Mouse (Mus musculus) heart, embryonic 10.5 days (tissue): ENCODE results near the gene Dok5. TPM values are rescaled to one million over a fixed set of nuclear protein-coding genes. Genes with fewer than 3 reads are reported as not detected.

Experiments
- DNase-seq: peaks from one replicate; pipeline ENCODE4 v3.0.0-alpha.2; 2017; ENCODE audit warnings: low spot score
- H3K27ac ChIP-seq: fragments of 300-500 bp; sonication (generic); 2 replicates; pipeline ENCODE4 v1.5.1; 2016; ENCODE audit warnings: mild to moderate bottlenecking
- H3K27me3 ChIP-seq: fragments of 300-500 bp; sonication (generic); 2 replicates; pipeline ENCODE4 v1.6.1; 2016; ENCODE audit warnings: mild to moderate bottlenecking; ENCODE audit not compliant: poor library complexity, insufficient read depth, severe bottlenecking
- H3K36me3 ChIP-seq: fragments of 300-500 bp; sonication (generic); 2 replicates; pipeline ENCODE4 v1.6.1; 2016; ENCODE audit warnings: mild to moderate bottlenecking, moderate library complexity
- H3K4me1 ChIP-seq: fragments of 300-500 bp; sonication (generic); 2 replicates; pipeline ENCODE4 v1.6.1; 2016; ENCODE audit warnings: mild to moderate bottlenecking
- H3K4me3 ChIP-seq: fragments of 300-500 bp; sonication (generic); 2 replicates; pipeline ENCODE4 v1.5.1; 2016; ENCODE audit warnings: mild to moderate bottlenecking, moderate library complexity
- H3K9me3 ChIP-seq: fragments of 300-500 bp; sonication (generic); 2 replicates; pipeline ENCODE4 v1.6.1; 2016; ENCODE audit warnings: mild to moderate bottlenecking, moderate library complexity
- WGBS: fragments of 180-500 bp; shearing (Covaris S2); methylation state at CpG from one replicate; pipeline ENCODE4 v1.1.7; 2016; 5-methylcytosine and 5-hydroxymethylcytosine counted together
- polyA plus RNA-seq: library from polyadenylated mRNA; unstranded; fragments of >200 nt; fragmentation: Nextera tagmentation; extraction: Ambion mirVana; gene quantifications from 2 replicates; pipeline ENCODE4 v1.2.1, GENCODE M21; 2016

Dok5 gene
- polyA plus RNA-seq, 1 experiment from 2014 or later = 6.9 TPM

GRCm38 (mm10) chr2:170826821-170827441 is 95.3 kb downstream of the Dok5 start:
- WGBS = 70% methylated on average over 17 of the region's 17 CpGs
- no peaks in the 10 kb centered on the region for H3K9me3 ChIP-seq
- H3K36me3 ChIP-seq = no peaks in the 10 kb centered on the region
- H3K4me3 ChIP-seq = no peak overlapping the region
- peak overlapping the region; percentile 23; the same call in 1 of the 2 replicates for H3K27ac ChIP-seq
- H3K4me1 ChIP-seq = peaks cover 3% of the 10 kb centered on the region; the same call in 1 of the 2 replicates
- no peaks in the 10 kb centered on the region for H3K27me3 ChIP-seq
- no peak for DNase-seq

DNA sequence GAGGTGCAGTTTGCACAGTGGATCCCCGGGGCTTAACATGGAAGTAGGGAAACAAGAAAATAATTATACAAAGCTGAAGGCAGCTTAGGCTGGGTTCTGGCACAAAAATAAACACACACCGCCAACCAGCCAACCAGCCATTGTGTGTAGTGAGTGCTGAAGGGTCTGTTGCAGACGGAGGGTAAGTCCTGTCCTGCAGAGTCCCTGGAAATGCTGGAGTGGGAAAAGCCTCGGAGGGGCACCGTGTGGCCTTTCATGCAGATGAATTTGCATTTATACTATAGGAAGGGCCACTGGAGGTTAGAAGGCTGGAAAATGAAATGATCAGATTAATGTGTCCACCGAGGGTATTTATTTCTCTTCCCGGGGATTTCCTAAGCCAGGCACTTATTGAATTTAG is 97.2 kb downstream of the Dok5 start:
- Histone ChIP-seq H3K27ac (no peak overlapping the region), H3K4me1 (peaks cover 3% of the 10 kb centered on the region; the same call in 1 of the 2 replicates), H3K4me3 (no peak overlapping the region), H3K9me3 (no peaks in the 10 kb centered on the region), H3K27me3 (no peaks in the 10 kb centered on the region), H3K36me3 (no peaks in the 10 kb centered on the region)
- 72% methylated on average over 7 of the region's 7 CpGs for WGBS
- DNase-seq = no peak

GRCm38 (mm10) chr2:170829191-170829611 is 97.6 kb downstream of the Dok5 start:
- no peaks in the 10 kb centered on the region for H3K9me3 ChIP-seq
- WGBS = 78% methylated on average over 6 of the region's 6 CpGs
- H3K27me3 ChIP-seq = no peaks in the 10 kb centered on the region
- no peak overlapping the region for H3K27ac ChIP-seq
- H3K36me3 ChIP-seq = no peaks in the 10 kb centered on the region
- peaks cover 3% of the 10 kb centered on the region; the same call in 1 of the 2 replicates for H3K4me1 ChIP-seq
- no peak for DNase-seq
- no peak overlapping the region for H3K4me3 ChIP-seq

GRCm38 (mm10) chr2:170829988-170830387 is 98.4 kb downstream of the Dok5 start:
- Histone ChIP-seq H3K4me1 (peaks cover 3% of the 10 kb centered on the region; the same call in 1 of the 2 replicates), H3K27ac (no peak overlapping the region), H3K9me3 (no peaks in the 10 kb centered on the region), H3K36me3 (no peaks in the 10 kb centered on the region), H3K4me3 (no peak overlapping the region), H3K27me3 (no peaks in the 10 kb centered on the region)
- WGBS = 90% methylated on average over 14 of the region's 14 CpGs
- DNase-seq = no peak

GRCm38 (mm10) chr2:170836862-170837261 is 105.3 kb downstream of the Dok5 start:
- WGBS = 77% methylated on average over 10 of the region's 10 CpGs
- DNase-seq = no peak
- Histone ChIP-seq H3K36me3 (no peaks in the 10 kb centered on the region), H3K9me3 (no peaks in the 10 kb centered on the region), H3K27ac (0 out of 2 replicates have a peak overlapping the region, but pooled peaks have one; percentile 29), H3K4me3 (no peak overlapping the region), H3K27me3 (no peaks in the 10 kb centered on the region), H3K4me1 (peaks cover 16% of the 10 kb centered on the region)

- no peak for DNase-seq
- Histone ChIP-seq H3K4me1 (peaks cover 17% of the 10 kb centered on the region), H3K27me3 (no peaks in the 10 kb centered on the region), H3K36me3 (no peaks in the 10 kb centered on the region), H3K27ac (0 out of 2 replicates have a peak overlapping the region, but pooled peaks have one; percentile 29), H3K4me3 (no peak overlapping the region), H3K9me3 (no peaks in the 10 kb centered on the region)
- 70% methylated on average over 11 of the region's 11 CpGs for WGBS
Observed at GRCm38 (mm10) chr2:170837363-170837762, 105.8 kb downstream of the Dok5 start.

GRCm38 (mm10) chr2:170837824-170838557 is 106.4 kb downstream of the Dok5 start:
- WGBS = 40% methylated on average over 12 of the region's 12 CpGs

DNA sequence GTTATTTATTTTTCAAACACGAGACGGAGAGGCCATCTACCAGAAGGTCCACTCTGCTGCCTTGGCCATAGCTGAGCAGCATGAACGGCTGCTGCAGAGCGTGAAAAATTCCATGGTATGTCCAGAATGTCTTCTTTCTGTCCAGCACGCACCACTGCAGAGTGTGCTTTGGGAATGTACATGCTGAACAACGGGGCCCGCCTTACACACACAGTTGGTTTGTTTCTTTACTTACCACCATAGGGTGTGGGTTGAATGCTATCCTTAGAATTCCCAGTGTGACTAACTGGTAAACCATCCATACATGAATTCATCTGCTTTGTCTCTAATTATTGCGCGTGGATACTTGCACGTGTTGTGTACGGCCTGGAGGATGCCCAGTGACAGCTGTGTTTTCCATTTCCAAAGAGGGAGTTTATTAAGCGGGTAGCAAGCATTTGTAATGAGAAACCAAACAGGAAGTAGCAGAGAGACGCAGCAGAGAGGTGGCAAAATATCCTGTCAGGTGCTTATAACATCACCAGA is 109.9 kb downstream of the Dok5 start:
- Histone ChIP-seq H3K36me3 (no peaks in the 10 kb centered on the region), H3K9me3 (no peaks in the 10 kb centered on the region), H3K27ac (no peak overlapping the region), H3K4me3 (no peak overlapping the region), H3K4me1 (peaks cover 24% of the 10 kb centered on the region), H3K27me3 (no peaks in the 10 kb centered on the region)
- 70% methylated on average over 13 of the region's 13 CpGs for WGBS
- no peak for DNase-seq

More at GRCm38 (mm10) chr2:170837824-170838557, 106.4 kb downstream of the Dok5 start:
- H3K9me3 ChIP-seq = no peaks in the 10 kb centered on the region
- H3K4me3 ChIP-seq = no peak overlapping the region
- H3K36me3 ChIP-seq = no peaks in the 10 kb centered on the region
- no peaks in the 10 kb centered on the region for H3K27me3 ChIP-seq
- no peak for DNase-seq
- H3K27ac ChIP-seq = peak overlapping the region; percentile 59
- H3K4me1 ChIP-seq = peaks cover 17% of the 10 kb centered on the region

- H3K4me1 ChIP-seq = peaks cover 28% of the 10 kb centered on the region
- H3K27me3 ChIP-seq = no peaks in the 10 kb centered on the region
- no peak overlapping the region for H3K27ac ChIP-seq
- H3K4me3 ChIP-seq = no peak overlapping the region
- H3K36me3 ChIP-seq = no peaks in the 10 kb centered on the region
- WGBS = 91% methylated on average over 10 of the region's 10 CpGs
- no peaks in the 10 kb centered on the region for H3K9me3 ChIP-seq
- DNase-seq = no peak
Observed at GRCm38 (mm10) chr2:170845511-170845910, 113.9 kb downstream of the Dok5 start.

- Histone ChIP-seq H3K4me3 (no peak overlapping the region), H3K4me1 (peaks cover 29% of the 10 kb centered on the region), H3K27ac (no peak overlapping the region), H3K9me3 (no peaks in the 10 kb centered on the region), H3K27me3 (no peaks in the 10 kb centered on the region), H3K36me3 (no peaks in the 10 kb centered on the region)
- no peak for DNase-seq
- 92% methylated on average over 4 of the region's 4 CpGs for WGBS
Observed at GRCm38 (mm10) chr2:170850058-170850457, 118.5 kb downstream of the Dok5 start.

GRCm38 (mm10) chr2:170852337-170852736 is 120.7 kb downstream of the Dok5 start:
- DNase-seq = no peak
- Histone ChIP-seq H3K27me3 (no peaks in the 10 kb centered on the region), H3K36me3 (no peaks in the 10 kb centered on the region), H3K4me1 (peaks cover 16% of the 10 kb centered on the region; the same call in 1 of the 2 replicates), H3K9me3 (no peaks in the 10 kb centered on the region), H3K4me3 (no peak overlapping the region), H3K27ac (0 out of 2 replicates have a peak overlapping the region, but pooled peaks have one; percentile 37)
- WGBS = 77% methylated on average over 6 of the region's 6 CpGs

- no peak for DNase-seq
- WGBS = 73% methylated on average over 3 of the region's 3 CpGs
- peaks cover 12% of the 10 kb centered on the region; the same call in 1 of the 2 replicates for H3K4me1 ChIP-seq
- no peaks in the 10 kb centered on the region for H3K36me3 ChIP-seq
- H3K27me3 ChIP-seq = no peaks in the 10 kb centered on the region
- H3K4me3 ChIP-seq = no peak overlapping the region
- H3K27ac ChIP-seq = no peak overlapping the region
- H3K9me3 ChIP-seq = no peaks in the 10 kb centered on the region
Observed at GRCm38 (mm10) chr2:170855210-170855609, 123.6 kb downstream of the Dok5 start.

DNA sequence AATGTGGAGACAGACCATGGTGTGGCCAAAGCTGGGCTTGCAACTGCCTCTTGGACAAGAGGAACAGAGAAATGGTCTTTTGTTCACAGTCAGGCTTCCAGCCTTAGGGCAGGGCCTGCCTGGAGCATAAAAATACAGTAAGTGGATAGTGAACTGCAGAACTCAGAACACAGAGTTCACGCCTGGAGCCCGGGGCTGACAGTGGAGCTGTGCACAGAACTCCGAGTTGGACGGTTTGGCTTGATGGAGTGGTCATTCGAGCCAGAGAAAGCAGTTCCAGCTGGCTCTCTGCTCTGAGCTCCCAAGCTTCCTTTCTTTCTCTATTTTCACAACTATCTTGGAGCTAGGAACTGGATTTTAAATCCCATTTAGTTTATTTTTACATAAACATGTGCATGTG is 124.5 kb downstream of the Dok5 start:
- H3K27me3 ChIP-seq = no peaks in the 10 kb centered on the region
- H3K4me1 ChIP-seq = peaks cover 9% of the 10 kb centered on the region; the same call in 1 of the 2 replicates
- no peaks in the 10 kb centered on the region for H3K9me3 ChIP-seq
- H3K4me3 ChIP-seq = no peak overlapping the region
- H3K36me3 ChIP-seq = no peaks in the 10 kb centered on the region
- WGBS = 70% methylated on average over 5 of the region's 5 CpGs
- H3K27ac ChIP-seq = no peak overlapping the region
- DNase-seq = no peak
